Mouse (Mus musculus): Measurements from ENCODE around the gene Ap5s1. TPM values are rescaled to one million over a fixed set of nuclear protein-coding genes. Genes with fewer than 3 reads are reported as not detected.

The Ap5s1 gene
- polyA plus RNA-seq, 1 experiment from 2014 or later = 28.5 TPM

- peaks cover 38% of the 10 kb centered on the region for H3K27me3 ChIP-seq
- no peak for ATAC-seq (ENCODE audit: insufficient number of reproducible peaks, insufficient read depth, low FRiP score, low TSS enrichment, low read depth)
- peak overlapping the region; percentile 73 for H3K4me2 ChIP-seq
- H3K36me3 ChIP-seq = peaks cover 13% of the 10 kb centered on the region
- no peak overlapping the region for H3K27ac ChIP-seq
- H3K4me3 ChIP-seq = peak overlapping the region; percentile 44
- WGBS = 7% methylated on average over 11 of the region's 11 CpGs
- H3K4me1 ChIP-seq = peaks cover 71% of the 10 kb centered on the region
- no peaks in the 10 kb centered on the region for H3K9me3 ChIP-seq
- peak overlapping the region; percentile 33; the same call in 1 of the 2 replicates for H3K9ac ChIP-seq
Observed at GRCm38 (mm10) chr2:131174700-131175099, 32.2 kb upstream of the Ap5s1 start.

- 71% methylated on average over 3 of the region's 3 CpGs for WGBS
- H3K4me2 ChIP-seq = peak overlapping the region; percentile 97; the same call in 1 of the 2 replicates
- no peak overlapping the region for H3K4me3 ChIP-seq
- no peak for ATAC-seq (ENCODE audit: insufficient number of reproducible peaks, insufficient read depth, low FRiP score, low TSS enrichment, low read depth)
- H3K9me3 ChIP-seq = no peaks in the 10 kb centered on the region
- H3K36me3 ChIP-seq = peaks cover 13% of the 10 kb centered on the region
- H3K27me3 ChIP-seq = peaks cover 36% of the 10 kb centered on the region
- H3K9ac ChIP-seq = no peak overlapping the region
- peaks cover 66% of the 10 kb centered on the region for H3K4me1 ChIP-seq
- H3K27ac ChIP-seq = peak overlapping the region; percentile 55; the same call in 1 of the 2 replicates
Observed at GRCm38 (mm10) chr2:131175286-131175944, 31.5 kb upstream of the Ap5s1 start.

GRCm38 (mm10) chr2:131175945-131176309 is 31.0 kb upstream of the Ap5s1 start:
- no peak overlapping the region for H3K4me3 ChIP-seq
- peaks cover 13% of the 10 kb centered on the region for H3K36me3 ChIP-seq
- H3K27ac ChIP-seq = peak overlapping the region; percentile 55; the same call in 1 of the 2 replicates
- peak overlapping the region; percentile 97 for H3K4me2 ChIP-seq
- H3K9me3 ChIP-seq = no peaks in the 10 kb centered on the region
- WGBS = 84% methylated on average over 1 of the region's 1 CpGs
- peaks cover 31% of the 10 kb centered on the region for H3K27me3 ChIP-seq
- H3K9ac ChIP-seq = no peak overlapping the region
- H3K4me1 ChIP-seq = peaks cover 61% of the 10 kb centered on the region
- ATAC-seq (ENCODE audit: insufficient number of reproducible peaks, insufficient read depth, low FRiP score, low TSS enrichment, low read depth) = no peak

GRCm38 (mm10) chr2:131176491-131176890 is 30.4 kb upstream of the Ap5s1 start:
- Histone ChIP-seq H3K4me3 (peak overlapping the region; percentile 80; the same call in 1 of the 2 replicates), H3K4me1 (peaks cover 55% of the 10 kb centered on the region), H3K4me2 (peak overlapping the region; percentile 97), H3K27ac (peak overlapping the region; percentile 66), H3K9ac (0 out of 2 replicates have a peak overlapping the region, but pooled peaks have one; percentile 93), H3K27me3 (peaks cover 25% of the 10 kb centered on the region), H3K9me3 (no peaks in the 10 kb centered on the region), H3K36me3 (peaks cover 13% of the 10 kb centered on the region)
- 52% methylated on average over 5 of the region's 5 CpGs for WGBS
- ATAC-seq (ENCODE audit: insufficient number of reproducible peaks, insufficient read depth, low FRiP score, low TSS enrichment, low read depth) = peak; percentile 17; the same call in 1 of the 2 replicates

- 87% methylated on average over 9 of the region's 9 CpGs for WGBS
- Histone ChIP-seq H3K27me3 (peaks cover 10% of the 10 kb centered on the region), H3K4me2 (peak overlapping the region; percentile 97), H3K9me3 (no peaks in the 10 kb centered on the region), H3K9ac (peak overlapping the region; percentile 93), H3K27ac (peak overlapping the region; percentile 66; the same call in 1 of the 2 replicates), H3K4me3 (peak overlapping the region; percentile 80), H3K4me1 (peaks cover 50% of the 10 kb centered on the region), H3K36me3 (peaks cover 13% of the 10 kb centered on the region)
- ATAC-seq (ENCODE audit: insufficient number of reproducible peaks, insufficient read depth, low FRiP score, low TSS enrichment, low read depth) = no peak
Observed at GRCm38 (mm10) chr2:131177932-131178331, 28.9 kb upstream of the Ap5s1 start.

- peak overlapping the region; percentile 80 for H3K4me3 ChIP-seq
- peak overlapping the region; percentile 89 for H3K27ac ChIP-seq
- ATAC-seq (ENCODE audit: insufficient number of reproducible peaks, insufficient read depth, low FRiP score, low TSS enrichment, low read depth) = 0 out of 2 replicates have a peak, but pooled peaks have one; percentile 12
- 36% methylated on average over 26 of the region's 26 CpGs for WGBS
- peaks cover 50% of the 10 kb centered on the region for H3K4me1 ChIP-seq
- H3K36me3 ChIP-seq = peaks cover 13% of the 10 kb centered on the region
- H3K9me3 ChIP-seq = no peaks in the 10 kb centered on the region
- peaks cover 1% of the 10 kb centered on the region for H3K27me3 ChIP-seq
- H3K9ac ChIP-seq = peak overlapping the region; percentile 93
- peak overlapping the region; percentile 97 for H3K4me2 ChIP-seq
Observed at GRCm38 (mm10) chr2:131178828-131179245, 28.0 kb upstream of the Ap5s1 start.

- Histone ChIP-seq H3K9ac (peak overlapping the region; percentile 93), H3K4me2 (peak overlapping the region; percentile 97), H3K27me3 (no peaks in the 10 kb centered on the region), H3K4me3 (peak overlapping the region; percentile 80), H3K4me1 (peaks cover 44% of the 10 kb centered on the region), H3K9me3 (no peaks in the 10 kb centered on the region), H3K36me3 (peaks cover 13% of the 10 kb centered on the region), H3K27ac (peak overlapping the region; percentile 89)
- ATAC-seq (ENCODE audit: insufficient number of reproducible peaks, insufficient read depth, low FRiP score, low TSS enrichment, low read depth) = 0 out of 2 replicates have a peak, but pooled peaks have one; percentile 29
- WGBS = 1% methylated on average over 65 of the region's 67 CpGs
Observed at GRCm38 (mm10) chr2:131179246-131179886, 27.5 kb upstream of the Ap5s1 start.

- peaks cover 13% of the 10 kb centered on the region for H3K36me3 ChIP-seq
- WGBS = 4% methylated on average over 38 of the region's 57 CpGs
- H3K27me3 ChIP-seq = no peaks in the 10 kb centered on the region
- peak; percentile 73; the same call in 1 of the 2 replicates for ATAC-seq (ENCODE audit: insufficient number of reproducible peaks, insufficient read depth, low FRiP score, low TSS enrichment, low read depth)
- peak within 1 kb of the TSS; percentile 93 for H3K9ac ChIP-seq
- peak within 1 kb of the TSS; percentile 97 for H3K4me2 ChIP-seq
- no peaks in the 10 kb centered on the region for H3K9me3 ChIP-seq
- H3K4me3 ChIP-seq = peak within 1 kb of the TSS; percentile 80
- H3K27ac ChIP-seq = peak within 1 kb of the TSS; percentile 89
- H3K4me1 ChIP-seq = peaks cover 38% of the 10 kb centered on the region
Observed at GRCm38 (mm10) chr2:131179990-131180587, 26.8 kb upstream of the Ap5s1 start, which contains the start of gene Cenpb. Gene Cenpb (minus strand): TSS chr2:131180067.

- 2% methylated on average over 14 of the region's 14 CpGs for WGBS
- Histone ChIP-seq H3K4me3 (peak overlapping the region; percentile 61), H3K4me2 (peak overlapping the region; percentile 75), H3K27me3 (no peaks in the 10 kb centered on the region), H3K36me3 (peaks cover 16% of the 10 kb centered on the region), H3K9me3 (no peaks in the 10 kb centered on the region), H3K4me1 (peaks cover 45% of the 10 kb centered on the region), H3K9ac (peak overlapping the region; percentile 80), H3K27ac (peak overlapping the region; percentile 45)
- no peak; the same call in 1 of the 2 replicates for ATAC-seq (ENCODE audit: insufficient number of reproducible peaks, insufficient read depth, low FRiP score, low TSS enrichment, low read depth)
Observed at GRCm38 (mm10) chr2:131186343-131186742, 20.5 kb upstream of the Ap5s1 start.

GRCm38 (mm10) chr2:131186771-131187601 is 19.9 kb upstream of the Ap5s1 start, which contains the start of the genes Cdc25b and Spef1:
Gene Cdc25b (plus strand): TSS chr2:131186949.
Gene Spef1 (minus strand): TSS chr2:131187282.
- H3K36me3 ChIP-seq = peaks cover 23% of the 10 kb centered on the region
- H3K9ac ChIP-seq = peak within 1 kb of the TSS; percentile 80
- peak within 1 kb of the TSS; percentile 55 for H3K27ac ChIP-seq
- no peaks in the 10 kb centered on the region for H3K27me3 ChIP-seq
- peaks cover 45% of the 10 kb centered on the region for H3K4me1 ChIP-seq
- ATAC-seq (ENCODE audit: insufficient number of reproducible peaks, insufficient read depth, low FRiP score, low TSS enrichment, low read depth) = peak; percentile 87
- no peaks in the 10 kb centered on the region for H3K9me3 ChIP-seq
- H3K4me3 ChIP-seq = peak within 1 kb of the TSS; percentile 61
- WGBS = 1% methylated on average over 43 of the region's 43 CpGs
- peak within 1 kb of the TSS; percentile 75 for H3K4me2 ChIP-seq

- Histone ChIP-seq H3K36me3 (peaks cover 25% of the 10 kb centered on the region), H3K4me2 (peak overlapping the region; percentile 75), H3K27me3 (no peaks in the 10 kb centered on the region), H3K27ac (no peak overlapping the region), H3K4me3 (peak overlapping the region; percentile 61), H3K4me1 (peaks cover 45% of the 10 kb centered on the region), H3K9me3 (no peaks in the 10 kb centered on the region), H3K9ac (peak overlapping the region; percentile 80)
- WGBS = 13% methylated on average over 3 of the region's 3 CpGs
- ATAC-seq (ENCODE audit: insufficient number of reproducible peaks, insufficient read depth, low FRiP score, low TSS enrichment, low read depth) = no peak
Observed at GRCm38 (mm10) chr2:131187602-131187922, 19.3 kb upstream of the Ap5s1 start.

All from embryonic facial prominence, embryonic 13.5 days (tissue).